ENCODE assay signal across 8 mouse cellular contexts in the genomic region with DNA sequence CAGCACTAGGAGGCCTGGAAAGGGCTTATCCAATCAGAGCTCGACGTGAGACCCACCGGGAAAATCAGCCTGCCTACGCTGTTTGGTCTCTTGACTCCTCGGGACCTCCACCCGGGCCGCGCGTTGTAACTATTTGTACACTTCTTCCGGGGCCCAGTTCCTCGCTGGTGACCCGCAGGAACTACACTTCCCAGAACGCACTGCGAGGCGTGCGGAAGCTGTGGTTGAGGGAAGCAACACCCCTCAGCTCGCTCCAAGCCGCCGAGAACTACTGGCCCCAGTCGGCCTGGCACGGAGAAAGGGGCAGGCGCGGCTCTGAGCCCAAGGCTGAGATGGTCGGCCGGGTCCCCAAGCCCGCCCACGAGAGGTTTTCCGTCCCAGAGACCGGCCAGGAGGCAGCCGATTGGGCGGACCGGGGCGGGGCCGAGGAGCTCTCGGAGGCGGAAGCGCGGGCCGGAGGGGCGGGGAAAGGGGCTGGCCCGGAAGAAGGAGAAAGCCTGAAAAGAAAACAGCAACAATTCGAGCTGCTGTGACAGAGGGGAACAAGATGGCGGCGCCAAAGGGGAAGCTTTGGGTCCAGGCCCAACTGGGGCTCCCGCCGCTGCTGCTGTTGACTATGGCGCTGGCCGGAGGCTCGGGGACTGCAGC. TPM values are rescaled to one million over a fixed set of nuclear protein-coding genes. Genes with fewer than 3 reads are reported as not detected.
DNase-seq lines count a peak whose midpoint lies in the region; ATAC-seq and TF ChIP-seq lines count a peak whose summit lies in the region.

A gene (plus strand): TSS at position 218 of the 648 bp plus-strand sequence.

- TF ChIP-seq CTCF in lung, adult 2 months (IDR thresholded peaks at IDR 0.05; ENCODE audit: insufficient read depth, low read length) = no peak

- peak; percentile 95 for DNase-seq in ES-E14 (ENCODE audit: low read depth, low spot score)
- peak; percentile 98 for DNase-seq in cerebellum, adult 11-12 months
- DNase-seq in heart, postnatal 25 days (ENCODE audit: low spot score) = peak; percentile 98
- peak; percentile 94 to 96 for DNase-seq in layer of hippocampus, adult 18-20 months (ENCODE audit: low spot score in 2 of 2)
- DNase-seq in lung, adult 2 months = peak; percentile 97
- peak; percentile 90 to 93 for DNase-seq in thymus, adult 18-20 months

- in situ Hi-C loops in ES-E14 (cut with MboI; ENCODE audit: low sequenced_read_pairs in 2 of 2, unreplicated experiment in 2 of 2) = no loop called here

- H3K36me3 ChIP-seq in ES-E14 (ENCODE audit: control insufficient read depth, insufficient read depth, low read length, poor library complexity, severe bottlenecking) = no peaks in the 10 kb centered on the region
- 0 out of 2 replicates have a peak, but pooled peaks cover 2% of the 10 kb centered on the region for H3K36me3 ChIP-seq in forebrain, embryonic 15.5 days

- H3K27ac ChIP-seq in ES-E14 (ENCODE audit: insufficient read depth, low read depth, low read length, poor library complexity, severe bottlenecking) = peak within 1 kb of the TSS; percentile 91
- peak within 1 kb of the TSS; percentile 99 for H3K27ac ChIP-seq in forebrain, embryonic 15.5 days (replicated peaks)

- ATAC-seq in forebrain, embryonic 15.5 days (replicated peaks) = peak; percentile 95
- ATAC-seq in neutrophil, adult 5-6 weeks (ENCODE audit: extremely low read depth, insufficient number of reproducible peaks, low FRiP score, poor library complexity, severe bottlenecking) = peak; percentile 84

- H3K4me1 ChIP-seq in ES-E14 (ENCODE audit: control insufficient read depth in 2 of 2, insufficient read depth in 2 of 2, low read length in 2 of 2, poor library complexity in 1 of 2) = peaks cover 4 to 8% of the 10 kb centered on the region in 2 experiments; a peak in 3 of 4 replicates
- peaks cover 46% of the 10 kb centered on the region for H3K4me1 ChIP-seq in forebrain, embryonic 15.5 days
- peaks cover 6% of the 10 kb centered on the region; the same call in 1 of the 2 replicates for H3K4me1 ChIP-seq in lung, adult 2 months (ENCODE audit: control insufficient read depth, insufficient read depth, low read length)

- H3K27me3 ChIP-seq in forebrain, embryonic 15.5 days = no peaks in the 10 kb centered on the region

- under 1% methylated on average over 49 of the region's 49 CpGs for WGBS in forebrain, embryonic 15.5 days
- WGBS in lung, adult 2 months = under 1% methylated on average over 49 of the region's 49 CpGs

- H3K9me3 ChIP-seq in ES-E14 (ENCODE audit: control insufficient read depth, insufficient read depth, low read depth, low read length) = no peaks in the 10 kb centered on the region
- H3K9me3 ChIP-seq in forebrain, embryonic 15.5 days = no peaks in the 10 kb centered on the region

- intact Hi-C loops in heart, postnatal 25 days (cut with DNase I) = loop anchor here (2.0 to 10.0 kb wide), 3 partner anchors 74 to 504 kb away; a partner anchor contains a TSS

- TF ChIP-seq POLR2A in lung, adult 2 months (IDR thresholded peaks at IDR 0.05; ENCODE audit: borderline replicate concordance, extremely low read depth, low read depth, low read length) = peak; percentile 78; the same call in 1 of the 2 replicates

- peak within 1 kb of the TSS; percentile 89 for H3K9ac ChIP-seq in ES-E14 (ENCODE audit: insufficient read depth, low read depth, low read length, poor library complexity, severe bottlenecking)
- H3K9ac ChIP-seq in forebrain, embryonic 15.5 days (replicated peaks) = peak within 1 kb of the TSS; percentile 77

- H3K4me3 ChIP-seq in ES-E14 (ENCODE audit: insufficient read depth in 1 of 2, low read depth in 1 of 2, low read length in 2 of 2, poor library complexity in 1 of 2, severe bottlenecking in 1 of 2) = peak within 1 kb of the TSS; percentile 76 to 100
- H3K4me3 ChIP-seq in forebrain, embryonic 15.5 days = peak within 1 kb of the TSS; percentile 71
- peak within 1 kb of the TSS; percentile 93 for H3K4me3 ChIP-seq in lung, adult 2 months (replicated peaks; ENCODE audit: extremely low read depth, low read depth, low read length)

- H3K4me2 ChIP-seq in forebrain, embryonic 15.5 days (replicated peaks) = peak within 1 kb of the TSS; percentile 61

TF ChIP-seq in ES-E14, 5 proteins besides CTCF, POLR2A, EP300 and RAD21:
- TF ChIP-seq HCFC1 (IDR thresholded peaks at IDR 0.05; ENCODE audit: borderline replicate concordance, insufficient read depth, low read length) (peak; percentile 90), MAFK (IDR thresholded peaks at IDR 0.05; ENCODE audit: insufficient read depth, low read depth, low read length) (no peak)

RNA-seq across cellular contexts. Expression of the gene that starts here (rescaled TPM):
- 249 and 298 TPM in 2 replicates for total RNA-seq in ES-E14 (2012; rRNA removed)
- 373 and 391 TPM in 2 replicates for polyA plus RNA-seq in forebrain, embryonic 15.5 days (2015; fragmentation: Nextera tagmentation; extraction: Ambion mirVana)
- total RNA-seq in heart, postnatal 25 days (2021) = 100 to 1,000 TPM; 114 to 137 TPM
- 100 to 1,000 TPM; 224 to 234 TPM for total RNA-seq in layer of hippocampus, adult 18-20 months (2021)
- 321 and 330 TPM in 2 replicates for polyA plus RNA-seq in lung, adult 2 months (2012; rRNA removed)
- total RNA-seq in neutrophil, adult 5-6 weeks (2017) = 202 and 210 TPM in 2 replicates

Comparison
In these comparisons a context has a peak if more than half of its experiments do, and no peak if none do; other contexts are left out.
1. Peak in every context shown above with its lines: DNase-seq, ATAC-seq, H3K4me3 ChIP-seq and H3K27ac ChIP-seq.